Mouse (Mus musculus) frontal cortex, adult 2 months (tissue): ENCODE results near the gene L1td1. TPM values are rescaled to one million over a fixed set of nuclear protein-coding genes. Genes with fewer than 3 reads are reported as not detected.

Source experiments
- DNase-seq, 2 experiments: peaks; one replicate each; pipeline ENCODE4 v3.0.0; 2022; ENCODE audit warnings: low spot score in 1 of 2; ENCODE audit errors: extremely low spot score in 1 of 2
- polyA plus RNA-seq: library from polyadenylated mRNA; depleted of rRNA; stranded (reverse); fragments of >200 nt; gene quantifications from 2 replicates; pipeline ENCODE4 v1.2.3, GENCODE M21; 2012; rRNA removed

L1td1 gene
- polyA plus RNA-seq, 1 experiment = 0.16 TPM

DNA sequence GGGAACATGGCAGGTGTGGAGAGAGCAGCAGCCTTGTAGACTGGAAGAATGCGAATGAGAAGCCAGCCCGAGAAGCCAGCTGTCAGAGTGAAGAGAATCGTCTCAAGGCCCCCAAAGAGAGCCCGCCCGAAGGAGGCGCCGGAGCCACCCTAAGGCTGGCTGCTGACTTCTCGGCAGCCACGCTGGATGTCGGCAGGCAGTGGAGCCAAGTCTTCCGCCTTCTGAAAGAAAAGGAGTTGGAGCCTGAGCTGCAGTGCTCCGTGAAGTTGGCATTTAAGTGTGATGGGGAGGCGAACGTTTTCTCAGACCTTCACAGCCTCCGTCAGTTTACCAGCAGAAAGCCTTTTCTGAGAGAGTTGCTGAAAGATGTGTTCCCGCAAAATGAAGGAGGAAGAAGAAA, 7.1 kb downstream of the L1td1 start:
- DNase-seq = no peak

DNA sequence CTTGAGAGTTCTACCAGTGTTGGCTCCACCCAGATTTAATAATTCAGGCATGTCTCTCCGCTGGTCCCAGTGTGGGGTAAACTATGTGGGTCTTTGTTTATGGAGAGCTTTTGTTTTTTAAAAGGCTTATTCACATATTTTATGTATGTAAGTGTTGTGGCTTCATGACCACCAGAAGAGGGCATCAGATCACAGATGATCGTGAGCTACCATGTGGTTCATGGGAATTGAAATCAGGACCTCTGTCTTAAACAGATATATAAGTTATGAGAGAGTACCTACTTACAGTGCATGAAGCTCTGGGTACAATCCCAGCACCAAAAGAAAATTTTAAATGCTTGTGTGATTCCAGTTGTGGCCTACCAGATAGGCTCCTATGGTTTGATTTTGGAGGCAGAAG, 13.2 kb downstream of the L1td1 start:
- peak in 1 of 2 experiments; percentile 37 for DNase-seq

DNA sequence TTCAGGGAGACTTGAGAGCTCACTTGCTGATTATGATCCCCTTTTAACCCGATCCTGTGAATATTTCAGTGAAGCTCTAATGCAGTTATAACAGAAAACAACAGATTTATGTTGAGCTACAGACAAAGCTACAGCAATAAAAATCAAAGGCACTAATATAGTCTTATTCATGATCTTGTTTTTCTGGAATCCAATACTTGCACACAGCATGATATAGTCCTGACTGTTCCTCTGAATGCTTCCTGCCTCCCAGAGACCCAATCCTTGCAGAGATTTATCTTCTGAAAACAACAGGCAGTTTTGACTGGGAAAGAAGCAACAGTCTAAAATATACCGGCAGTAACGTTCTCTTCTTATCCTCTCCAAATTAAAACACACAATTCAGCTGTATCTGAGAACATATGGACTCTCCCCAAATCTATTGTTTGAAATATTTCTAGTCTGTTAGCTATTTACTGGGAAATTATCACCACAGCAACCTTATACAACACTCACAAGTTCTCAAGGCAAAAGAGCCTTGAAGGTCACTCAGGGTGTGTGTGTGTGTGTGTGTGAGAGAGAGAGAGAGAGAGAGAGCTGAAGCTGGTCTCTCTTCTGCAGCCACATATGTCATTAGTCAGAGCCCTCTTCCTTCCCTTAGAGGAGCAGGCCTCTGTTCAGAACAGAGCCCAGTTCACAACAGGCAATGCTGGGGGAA, 16.8 kb downstream of the L1td1 start:
- DNase-seq = no peak

DNA sequence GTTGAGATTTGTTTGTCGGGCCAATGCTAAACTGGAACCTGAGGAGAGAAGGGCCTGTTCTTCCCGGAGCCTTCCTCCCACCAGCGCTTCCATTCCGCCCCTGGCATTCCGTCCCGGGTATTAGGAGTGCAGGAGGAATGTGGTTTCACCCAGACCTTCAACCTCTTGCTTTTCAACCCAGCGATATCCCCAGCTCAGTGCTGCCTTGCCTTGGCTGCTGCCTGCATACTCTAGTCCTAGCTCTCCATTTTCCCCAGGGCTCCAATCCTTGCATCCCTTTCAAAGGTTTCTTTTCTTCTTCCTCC, 17.3 kb downstream of the L1td1 start:
- no peak for DNase-seq

DNA sequence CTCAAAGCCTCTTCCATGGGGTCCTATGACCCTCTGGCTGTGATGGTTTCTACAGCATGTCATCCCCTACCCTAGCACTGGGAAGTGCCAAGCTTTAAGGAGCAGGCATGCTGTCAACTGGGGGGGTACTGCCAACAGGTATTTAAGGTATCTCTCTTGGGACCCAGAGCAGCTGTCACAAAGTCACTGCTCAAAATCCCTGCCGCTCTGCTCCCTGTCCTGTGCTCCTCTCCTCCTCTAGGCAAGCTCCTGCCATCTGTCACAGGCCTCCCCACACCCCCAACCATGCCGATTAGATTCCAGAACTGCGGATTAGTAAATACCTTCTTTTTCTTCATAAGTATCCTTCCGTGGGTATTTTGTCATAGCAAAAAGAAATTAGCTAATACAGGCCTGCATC, 27.9 kb downstream of the L1td1 start:
- no peak for DNase-seq

DNA sequence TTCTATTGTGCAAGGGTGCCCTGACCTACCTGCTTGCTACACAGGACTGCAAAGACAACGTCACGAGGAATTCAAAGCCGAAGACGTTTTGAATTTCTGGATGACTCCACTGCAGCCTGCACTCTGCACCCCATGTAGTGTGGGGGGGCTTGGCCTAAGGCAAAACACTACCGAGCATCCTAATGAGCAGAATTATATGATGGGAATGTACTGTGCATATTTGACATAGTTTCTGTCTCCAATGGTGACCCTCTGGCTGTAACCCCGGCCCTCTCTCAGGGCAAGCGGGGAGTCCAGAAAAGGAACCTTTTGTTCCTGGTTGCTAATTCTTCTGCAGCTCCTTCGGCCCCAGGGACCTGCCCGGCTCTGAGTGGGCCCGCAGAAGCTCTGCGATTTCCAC, 29.6 kb downstream of the L1td1 start:
- DNase-seq = no peak

DNA sequence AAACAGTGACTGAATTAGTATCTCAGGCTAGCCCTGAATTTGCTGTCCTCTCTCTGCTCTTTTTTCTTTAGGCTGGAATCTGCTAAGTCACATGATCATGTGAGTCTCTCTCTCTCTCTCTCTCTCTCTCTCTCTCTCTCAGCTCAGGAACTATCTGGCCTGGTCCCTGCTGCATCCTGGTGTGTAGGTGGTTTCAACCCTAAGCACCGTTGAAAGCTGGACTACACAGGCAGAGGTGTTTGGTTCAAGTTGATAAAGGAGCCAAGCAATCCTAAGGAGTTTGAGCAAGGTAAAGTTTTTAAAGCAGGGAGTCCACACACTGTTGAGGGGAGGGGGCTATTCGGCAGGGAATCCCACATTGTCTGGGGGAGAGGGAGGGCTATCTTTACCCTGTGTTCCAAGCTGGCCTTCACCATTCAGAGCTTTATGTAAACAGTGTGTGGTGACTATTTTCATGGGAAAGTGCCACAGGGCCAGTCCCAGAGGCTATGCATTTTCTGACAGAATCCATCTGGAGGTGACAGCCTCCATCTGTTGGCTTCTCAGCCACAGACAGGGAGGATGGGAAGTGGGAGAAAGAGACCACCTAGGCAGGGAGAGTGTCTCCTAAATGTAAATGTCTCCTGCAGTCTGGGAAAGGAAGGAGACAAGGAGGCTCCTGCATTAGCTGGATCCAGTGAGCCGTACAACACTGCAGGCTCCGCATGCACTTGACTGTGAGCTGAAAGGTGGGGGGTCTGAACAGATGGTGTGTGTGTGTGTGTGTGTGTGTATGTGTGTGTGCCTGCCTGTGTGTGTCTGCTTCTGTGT, 31.7 kb downstream of the L1td1 start:
- peak in 1 of 2 experiments; percentile 11 for DNase-seq

DNA sequence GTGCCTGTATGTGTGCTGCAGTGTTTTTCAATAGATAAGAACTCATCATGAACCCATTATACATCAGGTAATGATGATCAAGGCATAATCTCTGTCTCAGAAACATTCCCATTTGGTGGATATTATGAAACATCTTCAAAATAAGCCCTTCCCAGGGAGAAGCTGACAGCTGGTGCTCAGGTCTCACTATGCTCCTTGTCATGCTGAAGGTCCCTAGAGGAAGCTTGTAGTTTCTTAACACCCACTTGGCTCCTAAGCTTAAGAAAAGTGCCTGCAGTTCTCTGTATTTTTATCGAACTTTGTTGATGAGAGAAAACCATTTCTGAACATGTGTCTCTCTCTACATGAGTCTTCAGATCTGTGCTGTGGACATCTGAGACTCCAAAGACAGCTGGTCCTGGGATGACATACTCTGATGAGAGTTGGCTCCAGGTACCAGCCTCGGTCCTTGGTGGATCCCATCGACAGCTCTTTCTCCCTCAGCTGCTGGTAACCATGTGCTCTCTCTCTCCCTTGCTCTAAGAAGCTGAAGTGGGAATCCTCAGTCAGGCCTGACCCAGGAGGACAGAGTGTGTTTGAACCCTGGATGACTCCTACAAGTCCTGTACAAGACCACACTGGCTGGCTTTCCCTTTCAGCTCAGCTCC, 32.5 kb downstream of the L1td1 start:
- no peak for DNase-seq

DNA sequence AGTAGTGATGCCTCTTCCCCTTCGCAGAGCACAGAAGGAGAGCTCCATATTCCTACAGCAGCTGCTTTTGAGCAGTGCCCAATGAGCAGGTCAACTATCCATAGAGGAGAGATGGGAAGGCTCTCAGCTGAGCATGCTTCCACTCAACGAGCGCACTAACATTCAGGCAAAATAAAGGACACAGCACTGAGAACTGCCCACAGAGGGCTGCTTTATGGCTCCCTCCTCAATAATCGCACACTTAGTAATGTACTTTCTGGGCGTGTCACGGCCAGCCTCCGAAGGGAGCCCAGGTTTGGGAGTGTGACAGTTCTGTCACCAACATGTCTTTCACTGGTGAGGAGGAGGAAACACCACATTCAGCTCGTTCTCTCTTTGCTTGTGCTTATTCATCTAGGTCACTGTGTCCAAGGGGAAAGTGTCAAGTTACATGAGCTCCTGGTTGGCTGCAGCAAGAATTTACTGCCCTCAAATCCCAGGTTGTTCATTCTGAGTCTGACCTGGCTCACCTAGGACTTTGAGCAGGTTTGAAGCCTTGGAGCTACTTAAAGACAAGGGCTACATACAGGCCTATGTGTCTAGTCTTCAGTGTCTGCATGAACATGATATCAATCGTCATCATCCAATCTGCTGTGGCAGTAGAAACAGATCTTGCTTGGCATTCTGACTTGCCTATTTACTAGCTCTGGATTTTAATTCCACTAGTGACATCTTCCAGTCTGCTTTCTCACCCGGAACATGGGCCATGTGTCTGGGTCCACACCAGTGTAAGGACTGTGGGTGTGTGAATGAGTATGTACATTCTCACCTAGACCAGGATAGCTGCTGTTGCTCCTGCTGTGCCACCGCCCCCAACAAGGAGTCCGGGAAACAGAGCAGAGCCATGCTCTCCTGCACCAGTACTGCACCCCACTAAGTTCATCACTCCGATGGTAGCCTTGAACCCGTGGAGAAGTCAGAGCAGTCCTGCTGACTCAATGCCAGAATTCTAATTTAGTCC, 40.9 kb downstream of the L1td1 start:
- no peak for DNase-seq

DNA sequence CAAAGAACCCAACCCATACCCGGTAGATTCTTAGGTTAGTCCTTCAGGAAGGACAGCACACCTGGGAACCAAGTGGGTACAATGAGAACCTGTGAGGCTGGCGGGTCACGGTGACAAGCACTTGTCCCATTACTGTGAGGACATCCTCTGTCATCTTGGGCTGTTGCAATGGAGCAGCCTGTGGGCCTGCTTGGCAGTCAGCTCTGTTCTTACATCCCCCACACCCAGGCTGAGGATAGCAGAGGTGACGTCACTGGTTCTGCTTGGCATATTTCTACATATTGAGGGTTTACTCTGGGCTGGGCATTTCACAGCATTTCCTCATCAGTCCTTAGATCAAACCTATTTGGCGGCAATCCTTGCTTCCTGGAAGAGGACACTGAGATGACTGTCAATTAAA, 47.3 kb downstream of the L1td1 start:
- DNase-seq = no peak

DNA sequence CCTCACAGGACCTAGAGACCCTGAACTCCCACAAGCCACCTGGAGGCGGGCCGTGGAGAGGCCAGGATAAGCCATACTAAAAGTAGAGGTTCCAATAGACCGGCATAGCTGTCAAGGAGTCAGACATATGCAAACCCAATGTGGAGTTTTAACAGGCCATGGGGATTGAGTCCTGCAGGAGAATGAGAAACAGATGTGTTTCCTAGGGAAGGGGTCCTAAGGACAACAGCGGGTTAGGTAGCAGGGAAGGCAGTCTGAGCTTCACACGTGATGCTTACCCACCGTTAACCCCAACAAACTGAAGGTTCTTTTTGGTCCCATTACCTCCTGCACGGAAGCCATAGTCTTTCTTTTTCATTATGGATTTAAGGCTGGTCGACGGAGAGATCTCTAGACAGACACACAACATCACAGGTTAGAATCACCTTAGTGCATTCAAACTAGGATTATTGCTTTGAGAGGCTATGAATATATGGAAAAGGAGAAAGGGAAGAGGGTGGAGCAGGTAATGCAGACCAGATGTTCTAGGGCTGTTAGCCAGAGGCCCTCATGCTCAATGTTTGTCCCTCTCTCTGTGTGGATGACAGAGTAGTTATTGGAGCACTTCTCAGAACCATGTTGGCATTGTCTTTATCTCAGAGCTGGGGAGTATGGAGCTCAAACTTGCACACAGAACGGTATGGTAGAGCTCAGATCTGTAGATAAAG, 50.3 kb downstream of the L1td1 start:
- DNase-seq = no peak

DNA sequence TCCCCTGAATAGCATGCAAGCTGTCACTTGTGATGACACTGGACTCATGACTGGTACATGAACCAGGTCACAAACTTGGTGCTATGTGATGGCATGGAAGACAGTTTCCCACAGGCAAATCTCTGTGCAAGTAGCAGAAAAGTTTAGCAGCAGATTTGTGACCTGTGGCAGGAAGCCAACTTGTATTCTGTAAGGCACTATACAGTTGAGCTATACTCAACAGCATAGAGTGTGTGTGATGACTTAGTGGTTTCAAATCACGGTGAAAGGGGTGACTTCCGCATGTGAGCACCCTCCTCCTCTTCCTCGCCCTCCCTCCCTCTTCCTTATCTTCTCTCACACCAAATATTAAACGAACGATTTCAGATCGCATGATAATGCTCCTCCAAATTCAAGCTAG, 50.9 kb downstream of the L1td1 start:
- DNase-seq = no peak

DNA sequence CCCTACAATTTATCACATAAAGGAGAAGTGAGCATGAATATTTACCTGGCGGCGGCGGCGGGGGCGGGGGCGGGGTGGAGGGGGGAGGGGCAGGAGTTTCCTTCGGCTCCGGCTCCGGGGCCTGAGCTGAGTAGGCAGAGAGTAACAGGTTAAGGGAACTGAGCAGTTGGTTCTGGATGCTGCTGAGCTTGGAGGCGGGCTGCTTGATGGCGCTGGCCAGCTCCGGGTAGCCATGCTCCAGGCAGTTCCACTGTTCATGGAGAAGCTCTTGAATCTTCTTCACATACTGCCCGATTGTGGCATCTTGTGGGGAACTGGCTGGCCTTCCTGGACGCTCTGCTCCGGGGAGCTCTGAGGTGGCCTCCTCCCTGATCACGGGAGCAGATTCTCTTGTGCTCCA, 51.7 kb downstream of the L1td1 start:
- DNase-seq = no peak

DNA sequence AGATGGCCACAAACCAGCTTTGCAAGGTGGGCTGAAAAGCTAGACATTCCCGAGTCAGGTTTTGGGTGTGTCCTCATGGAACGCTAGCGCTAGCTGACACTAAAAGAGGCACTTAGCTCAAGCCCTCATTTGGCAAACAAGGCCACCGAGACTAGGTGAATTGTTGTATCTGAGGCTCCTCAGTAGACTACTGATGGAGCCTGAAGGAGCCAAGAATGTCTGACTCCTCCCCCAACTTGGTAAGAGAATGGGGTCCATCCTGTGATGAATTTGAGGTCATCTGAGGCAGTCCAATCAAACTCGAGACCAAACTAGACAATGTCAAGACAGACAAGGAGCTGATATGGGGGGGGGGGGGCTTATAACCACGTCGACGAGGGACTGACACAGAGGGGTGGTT, 59.3 kb downstream of the L1td1 start:
- no peak for DNase-seq

DNA sequence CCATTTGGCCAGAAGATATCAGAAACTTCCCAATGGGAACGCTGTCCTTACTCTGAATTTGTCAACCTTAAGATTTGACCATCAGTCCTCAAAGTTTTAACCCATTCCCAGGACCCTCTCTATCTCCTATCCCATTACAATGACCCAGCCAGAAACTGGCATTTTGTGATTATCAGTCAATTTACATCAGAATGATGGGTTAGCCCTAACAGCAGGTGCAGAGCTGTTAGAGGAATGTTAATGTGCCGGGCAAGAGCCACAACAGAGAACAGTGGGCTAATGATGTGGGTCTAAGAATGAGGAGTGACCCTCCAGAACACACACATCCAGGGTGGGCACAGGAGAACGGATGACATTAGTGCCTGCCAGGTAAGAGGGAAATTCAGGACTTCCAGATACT, 59.7 kb downstream of the L1td1 start:
- no peak for DNase-seq

Other genes with a start within 250 kb of the L1td1 start
- 3.2 and 3.5 TPM in 2 replicates for gene Kank4, start 90.8 kb downstream of the L1td1 start, polyA plus RNA-seq
- not detected in 2 replicates for gene I0C0044D17Rik, start 97.1 kb downstream of the L1td1 start, polyA plus RNA-seq
- gene Usp1, start 197.1 kb downstream of the L1td1 start, polyA plus RNA-seq = 12.0 and 15.1 TPM in 2 replicates